Mouse (Mus musculus) hindbrain, embryonic 12.5 days (tissue): Measurements from ENCODE around the gene Fbxo45. TPM values are rescaled to one million over a fixed set of nuclear protein-coding genes. Genes with fewer than 3 reads are reported as not detected.

Experiments
- ATAC-seq: fragments of 200-750 bp; cut with Nextera tagmentation; 2 replicates; pipeline ENCODE4 v1.8.0; 2017; ENCODE audit warnings: moderate TSS enrichment; ENCODE audit not compliant: low FRiP score
- H3K27ac ChIP-seq: fragments of 300-500 bp; sonication (generic); 2 replicates; pipeline ENCODE4 v1.5.1; 2016; ENCODE audit warnings: mild to moderate bottlenecking
- H3K27me3 ChIP-seq: fragments of 300-500 bp; sonication (generic); 2 replicates; pipeline ENCODE4 v1.6.1; 2016; ENCODE audit warnings: mild to moderate bottlenecking
- H3K36me3 ChIP-seq: fragments of 300-500 bp; sonication (generic); 2 replicates; pipeline ENCODE4 v1.6.1; 2016; ENCODE audit warnings: mild to moderate bottlenecking
- H3K4me1 ChIP-seq: fragments of 300-500 bp; sonication (generic); 2 replicates; pipeline ENCODE4 v1.6.1; 2016
- H3K4me2 ChIP-seq: fragments of 300-500 bp; sonication (generic); replicated peaks from 2 replicates; pipeline ENCODE4 v1.6.1; 2016; ENCODE audit warnings: mild to moderate bottlenecking
- H3K4me3 ChIP-seq: fragments of 300-500 bp; sonication (generic); 2 replicates; pipeline ENCODE4 v1.5.1; 2016; ENCODE audit warnings: mild to moderate bottlenecking
- H3K9ac ChIP-seq: fragments of 300-500 bp; sonication (generic); 2 replicates; pipeline ENCODE4 v1.6.1; 2016; ENCODE audit warnings: mild to moderate bottlenecking, moderate library complexity
- H3K9me3 ChIP-seq: fragments of 300-500 bp; sonication (generic); replicated peaks from 2 replicates; pipeline ENCODE4 v1.6.1; 2016; ENCODE audit warnings: mild to moderate bottlenecking
- WGBS: fragments of 180-500 bp; shearing (Covaris S2); methylation state at CpG from one replicate; pipeline ENCODE4 v1.1.7; 2016; 5-methylcytosine and 5-hydroxymethylcytosine counted together
- microRNA counts: library from miRNA; unstranded; fragments of <30 nt; microRNA quantifications from one replicate; lab custom pipeline; 2017
- microRNA-seq: library from miRNA; unstranded; fragments of <30 nt; microRNA quantifications from one replicate; pipeline ENCODE4, GENCODE M21; 2017
- polyA plus RNA-seq: library from polyadenylated mRNA; unstranded; fragments of >200 nt; fragmentation: Nextera tagmentation; extraction: Ambion mirVana; gene quantifications from 2 replicates; pipeline ENCODE4 v1.2.1, GENCODE M21; 2016

Gene Fbxo45
- polyA plus RNA-seq, 1 experiment from 2014 or later = 26.1 TPM

GRCm38 (mm10) chr16:32200256-32201003, 46.5 kb downstream of the Fbxo45 start:
- Histone ChIP-seq H3K27ac (peak overlapping the region; percentile 75), H3K27me3 (peaks cover 3% of the 10 kb centered on the region; the same call in 1 of the 2 replicates), H3K36me3 (no peaks in the 10 kb centered on the region), H3K4me2 (peak overlapping the region; percentile 44), H3K4me1 (peaks cover 9% of the 10 kb centered on the region), H3K4me3 (peak overlapping the region; percentile 20), H3K9ac (peak overlapping the region; percentile 40; the same call in 1 of the 2 replicates), H3K9me3 (no peaks in the 10 kb centered on the region)
- peak; percentile 68 for ATAC-seq
- WGBS = 47% methylated on average over 21 of the region's 21 CpGs

- H3K9me3 ChIP-seq = no peaks in the 10 kb centered on the region
- WGBS = 57% methylated on average over 12 of the region's 12 CpGs
- H3K4me3 ChIP-seq = no peak overlapping the region
- no peaks in the 10 kb centered on the region for H3K36me3 ChIP-seq
- H3K4me2 ChIP-seq = no peak overlapping the region
- no peaks in the 10 kb centered on the region for H3K4me1 ChIP-seq
- H3K9ac ChIP-seq = no peak overlapping the region
- ATAC-seq = no peak
- H3K27ac ChIP-seq = no peak overlapping the region
- H3K27me3 ChIP-seq = no peaks in the 10 kb centered on the region; the same call in 1 of the 2 replicates
Observed at GRCm38 (mm10) chr16:32190011-32190441, 56.9 kb downstream of the Fbxo45 start.

GRCm38 (mm10) chr16:32189109-32189508, 57.8 kb downstream of the Fbxo45 start:
- Histone ChIP-seq H3K9ac (no peak overlapping the region), H3K27me3 (no peaks in the 10 kb centered on the region; the same call in 1 of the 2 replicates), H3K36me3 (no peaks in the 10 kb centered on the region), H3K4me1 (no peaks in the 10 kb centered on the region), H3K4me3 (no peak overlapping the region), H3K9me3 (no peaks in the 10 kb centered on the region), H3K27ac (no peak overlapping the region), H3K4me2 (no peak overlapping the region)
- 68% methylated on average over 6 of the region's 6 CpGs for WGBS
- ATAC-seq = no peak

- 96% methylated on average over 5 of the region's 5 CpGs for WGBS
- no peaks in the 10 kb centered on the region for H3K4me1 ChIP-seq
- H3K4me2 ChIP-seq = no peak overlapping the region
- no peak overlapping the region for H3K9ac ChIP-seq
- H3K27me3 ChIP-seq = no peaks in the 10 kb centered on the region
- H3K36me3 ChIP-seq = no peaks in the 10 kb centered on the region
- ATAC-seq = no peak
- H3K9me3 ChIP-seq = no peaks in the 10 kb centered on the region
- H3K27ac ChIP-seq = no peak overlapping the region
- no peak overlapping the region for H3K4me3 ChIP-seq
Observed at GRCm38 (mm10) chr16:32186056-32186455, 60.9 kb downstream of the Fbxo45 start.

MicroRNA genes within 50 kb of the gene (microRNA counts, 519-probe panel; counts per million panel counts)
- microRNA mmu-miR-1946a (lab: Ali Mortazavi, UCI) = 470 counts per million, percentile 58 among the panel's probes with 10 or more counts

Small RNA genes lying within 50 kb of the gene (microRNA-seq; reads per million reads assigned to microRNA genes)
- gene Mir1946a = not detected

Other genes with a start within 250 kb of the Fbxo45 start
- 27.3 and 27.5 TPM in 2 replicates for gene Senp5, start 243.9 kb downstream of the Fbxo45 start, polyA plus RNA-seq
- gene Pak2, start 167.8 kb downstream of the Fbxo45 start, polyA plus RNA-seq = 48.5 and 50.3 TPM in 2 replicates
- 124 and 135 TPM in 2 replicates for gene Pigx, start 147.4 kb downstream of the Fbxo45 start, polyA plus RNA-seq
- 39.6 and 41.9 TPM in 2 replicates for gene Cep19, start 147.4 kb downstream of the Fbxo45 start, polyA plus RNA-seq
- 9.8 and 10.1 TPM in 2 replicates for gene Nrros, start 81.6 kb downstream of the Fbxo45 start, polyA plus RNA-seq
- 0.26 TPM in 1 of 2 replicates, not detected in the other for gene Bex6, start 67.3 kb downstream of the Fbxo45 start, polyA plus RNA-seq
- gene Wdr53, start 69 bp upstream of the Fbxo45 start, polyA plus RNA-seq = 17.1 and 18.5 TPM in 2 replicates
- gene Smco1, start 24.3 kb upstream of the Fbxo45 start, polyA plus RNA-seq = 0.14 TPM in 1 of 2 replicates, not detected in the other
- gene Rnf168, start 30.3 kb upstream of the Fbxo45 start, polyA plus RNA-seq = 32.7 and 33.9 TPM in 2 replicates
- 31.6 and 34.0 TPM in 2 replicates for gene Ubxn7, start 85.1 kb upstream of the Fbxo45 start, polyA plus RNA-seq
- not detected in 2 replicates for gene Tm4sf19, start 153.3 kb upstream of the Fbxo45 start, polyA plus RNA-seq
- 27.6 and 29.8 TPM in 2 replicates for gene Tctex1d2, start 172.5 kb upstream of the Fbxo45 start, polyA plus RNA-seq
- 47.5 and 48.6 TPM in 2 replicates for gene Pcyt1a, start 183.8 kb upstream of the Fbxo45 start, polyA plus RNA-seq
- 0.09 and 0.14 TPM in 2 replicates for gene Slc51a, start 240.7 kb upstream of the Fbxo45 start, polyA plus RNA-seq
- gene Zdhhc19, start 249.1 kb upstream of the Fbxo45 start, polyA plus RNA-seq = not detected in 2 replicates